Mouse (Mus musculus) midbrain, embryonic 14.5 days (tissue): ENCODE measurements at regions not wholly inside any gene's neighbourhood (a gene's known extent, or its start where the extent isn't known, plus 50 kb on each side); places are given as distances from the start of the nearest gene placed in this dataset.

Source experiments
- ATAC-seq: fragments of 200-750 bp; cut with Nextera tagmentation; 2 replicates; pipeline ENCODE4 v1.8.0; 2017; ENCODE audit warnings: moderate number of reproducible peaks, moderate library complexity; ENCODE audit not compliant: low FRiP score, low TSS enrichment
- DNase-seq: peaks from one replicate; pipeline ENCODE4 v3.0.0-alpha.2; 2015
- H3K27ac ChIP-seq: fragments of 300-500 bp; sonication (generic); replicated peaks from 2 replicates; pipeline ENCODE4 v1.5.1; 2014; ENCODE audit warnings: mild to moderate bottlenecking, low read depth, low read length, moderate library complexity
- H3K27me3 ChIP-seq: fragments of 300-500 bp; sonication (generic); 2 replicates; pipeline ENCODE4 v1.6.1; 2014; ENCODE audit warnings: low read length, control low read depth, mixed read lengths; ENCODE audit not compliant: control insufficient read depth, insufficient read depth
- H3K36me3 ChIP-seq: fragments of 300-500 bp; sonication (generic); 2 replicates; pipeline ENCODE4 v1.6.1; 2014; ENCODE audit warnings: low read length, control low read depth; ENCODE audit not compliant: control insufficient read depth, insufficient read depth
- H3K4me1 ChIP-seq: fragments of 300-500 bp; sonication (generic); 2 replicates; pipeline ENCODE4 v1.6.1; 2014; ENCODE audit warnings: mild to moderate bottlenecking, antibody characterized with exemption, low read length, control low read depth; ENCODE audit not compliant: control insufficient read depth, insufficient read depth
- H3K4me2 ChIP-seq: fragments of 300-500 bp; sonication (generic); 2 replicates; pipeline ENCODE4 v1.6.1; 2014; ENCODE audit warnings: mild to moderate bottlenecking, low read length, moderate library complexity
- H3K4me3 ChIP-seq: fragments of 300-500 bp; sonication (generic); replicated peaks from 2 replicates; pipeline ENCODE4 v1.5.1; 2014; ENCODE audit warnings: low read depth, low read length
- H3K9ac ChIP-seq: fragments of 300-500 bp; sonication (generic); replicated peaks from 2 replicates; pipeline ENCODE4 v1.6.1; 2014; ENCODE audit warnings: mild to moderate bottlenecking, low read length, moderate library complexity
- H3K9me3 ChIP-seq: fragments of 300-500 bp; sonication (generic); 2 replicates; pipeline ENCODE4 v1.6.1; 2016; ENCODE audit warnings: low read length, control low read depth, mixed read lengths; ENCODE audit not compliant: control insufficient read depth
- WGBS: fragments of 180-500 bp; shearing (Covaris S2); extraction: QIAGEN DNeasy Blood & Tissue Kit; methylation state at CpG from one replicate; pipeline ENCODE4 v1.1.7; 2014; 5-methylcytosine and 5-hydroxymethylcytosine counted together

- Histone ChIP-seq H3K27ac (peak overlapping the region; percentile 73), H3K4me1 (peaks cover 39% of the 10 kb centered on the region), H3K9me3 (no peaks in the 10 kb centered on the region), H3K36me3 (no peaks in the 10 kb centered on the region), H3K27me3 (no peaks in the 10 kb centered on the region), H3K9ac (no peak overlapping the region), H3K4me3 (0 out of 2 replicates have a peak overlapping the region, but pooled peaks have one; percentile 7), H3K4me2 (peak overlapping the region; percentile 48)
- ATAC-seq (peak; percentile 66; the same call in 1 of the 2 replicates), DNase-seq (peak; percentile 81)
- 6% methylated on average over 19 of the region's 23 CpGs for WGBS
Measured at GRCm38 (mm10) chr11:114446617-114447460, 221.5 kb upstream of the Rpl38 start.

GRCm38 (mm10) chr11:114446075-114446616 lies 222.2 kb upstream of the Rpl38 start:
- no peaks in the 10 kb centered on the region for H3K9me3 ChIP-seq
- DNase-seq (peak; percentile 76), ATAC-seq (peak; percentile 11; the same call in 1 of the 2 replicates)
- H3K27me3 ChIP-seq, result no peaks in the 10 kb centered on the region
- no peak overlapping the region for H3K9ac ChIP-seq
- H3K36me3 ChIP-seq, result no peaks in the 10 kb centered on the region
- no peak overlapping the region for H3K4me3 ChIP-seq
- WGBS, result 4% methylated on average over 8 of the region's 8 CpGs
- H3K4me1 ChIP-seq, result peaks cover 42% of the 10 kb centered on the region
- peak overlapping the region; percentile 73 for H3K27ac ChIP-seq
- peak overlapping the region; percentile 48 for H3K4me2 ChIP-seq

GRCm38 (mm10) chr11:114444211-114444610 lies 224.1 kb upstream of the Rpl38 start:
- DNase-seq, result no peak
- ATAC-seq, result no peak
- Histone ChIP-seq H3K9me3 (no peaks in the 10 kb centered on the region), H3K4me1 (peaks cover 42% of the 10 kb centered on the region), H3K9ac (no peak overlapping the region), H3K4me2 (no peak overlapping the region), H3K4me3 (no peak overlapping the region), H3K27me3 (no peaks in the 10 kb centered on the region), H3K36me3 (no peaks in the 10 kb centered on the region), H3K27ac (no peak overlapping the region)
- 38% methylated on average over 8 of the region's 8 CpGs for WGBS

- Histone ChIP-seq H3K4me1 (peaks cover 38% of the 10 kb centered on the region), H3K27me3 (no peaks in the 10 kb centered on the region), H3K9me3 (no peaks in the 10 kb centered on the region), H3K4me3 (no peak overlapping the region), H3K4me2 (no peak overlapping the region), H3K36me3 (no peaks in the 10 kb centered on the region), H3K27ac (no peak overlapping the region), H3K9ac (no peak overlapping the region)
- ATAC-seq, result no peak
- no peak for DNase-seq
- 76% methylated on average over 5 of the region's 5 CpGs for WGBS
Measured at GRCm38 (mm10) chr11:114443444-114443843, 224.9 kb upstream of the Rpl38 start.

GRCm38 (mm10) chr11:114439314-114439713 lies 229.0 kb upstream of the Rpl38 start:
- no peak overlapping the region for H3K9ac ChIP-seq
- H3K36me3 ChIP-seq, result no peaks in the 10 kb centered on the region
- peaks cover 6% of the 10 kb centered on the region; the same call in 1 of the 2 replicates for H3K4me1 ChIP-seq
- H3K27me3 ChIP-seq, result no peaks in the 10 kb centered on the region
- 91% methylated on average over 4 of the region's 4 CpGs for WGBS
- no peak overlapping the region for H3K27ac ChIP-seq
- DNase-seq, result no peak
- H3K4me3 ChIP-seq, result no peak overlapping the region
- ATAC-seq, result no peak
- H3K9me3 ChIP-seq, result no peaks in the 10 kb centered on the region
- no peak overlapping the region for H3K4me2 ChIP-seq

- ATAC-seq (no peak), DNase-seq (no peak)
- H3K9me3 ChIP-seq, result no peaks in the 10 kb centered on the region
- peaks cover 3% of the 10 kb centered on the region; the same call in 1 of the 2 replicates for H3K27me3 ChIP-seq
- no peak overlapping the region for H3K27ac ChIP-seq
- no peaks in the 10 kb centered on the region for H3K36me3 ChIP-seq
- no peak overlapping the region for H3K4me3 ChIP-seq
- WGBS, result 71% methylated on average over 1 of the region's 1 CpGs
- peaks cover 6% of the 10 kb centered on the region; the same call in 1 of the 2 replicates for H3K4me1 ChIP-seq
- no peak overlapping the region for H3K4me2 ChIP-seq
- H3K9ac ChIP-seq, result no peak overlapping the region
Measured at GRCm38 (mm10) chr11:114435788-114436187, 232.5 kb upstream of the Rpl38 start.

- WGBS, result 10% methylated on average over 5 of the region's 5 CpGs
- no peak overlapping the region for H3K4me3 ChIP-seq
- ATAC-seq (no peak), DNase-seq (peak; percentile 36)
- peak overlapping the region; percentile 4; the same call in 1 of the 2 replicates for H3K9ac ChIP-seq
- H3K9me3 ChIP-seq, result no peaks in the 10 kb centered on the region
- H3K4me1 ChIP-seq, result peaks cover 6% of the 10 kb centered on the region; the same call in 1 of the 2 replicates
- H3K27ac ChIP-seq, result no peak overlapping the region
- no peak overlapping the region for H3K4me2 ChIP-seq
- H3K27me3 ChIP-seq, result peaks cover 3% of the 10 kb centered on the region; the same call in 1 of the 2 replicates
- no peaks in the 10 kb centered on the region for H3K36me3 ChIP-seq
Measured at GRCm38 (mm10) chr11:114433561-114433960, 234.8 kb upstream of the Rpl38 start.

GRCm38 (mm10) chr11:114425447-114425846 lies 242.9 kb upstream of the Rpl38 start:
- Histone ChIP-seq H3K27ac (no peak overlapping the region), H3K9ac (no peak overlapping the region), H3K9me3 (no peaks in the 10 kb centered on the region), H3K4me3 (no peak overlapping the region), H3K27me3 (no peaks in the 10 kb centered on the region), H3K4me2 (no peak overlapping the region), H3K4me1 (no peaks in the 10 kb centered on the region), H3K36me3 (no peaks in the 10 kb centered on the region)
- 95% methylated on average over 14 of the region's 14 CpGs for WGBS
- no peak for DNase-seq
- no peak for ATAC-seq
